Mouse (Mus musculus): Measurements from ENCODE around the gene Pheta1. TPM values are rescaled to one million over a fixed set of nuclear protein-coding genes. Genes with fewer than 3 reads are reported as not detected.

Pheta1 gene
- polyA plus RNA-seq, 1 experiment: 17.6 TPM

DNA sequence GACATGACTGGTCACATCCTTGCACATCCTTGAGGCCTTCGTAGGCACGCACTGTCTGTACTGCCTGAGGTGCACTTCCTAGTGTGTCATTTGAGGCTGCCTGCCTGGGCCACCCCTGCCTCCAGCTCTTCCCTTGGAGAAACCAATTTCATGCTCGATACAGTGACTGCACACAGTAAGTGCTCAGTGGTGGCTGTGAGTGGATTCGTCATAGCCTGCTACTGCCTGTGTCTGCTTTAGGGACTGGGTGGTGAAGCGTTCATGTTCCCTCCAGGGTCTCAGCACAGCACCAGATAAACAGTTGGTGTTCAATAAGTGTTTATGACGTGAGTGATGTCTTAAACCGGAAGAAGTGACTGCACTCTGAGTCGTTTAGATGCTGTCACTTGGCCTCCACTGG is 34.6 kb downstream of the Pheta1 start:
- no peak for DNase-seq
- WGBS: 83% methylated on average over 8 of the region's 8 CpGs
- TF ChIP-seq POLR2A (IDR thresholded peaks at IDR 0.05; ENCODE audit: borderline replicate concordance, insufficient read depth, low read length): no peak
- TF ChIP-seq CTCF (IDR thresholded peaks at IDR 0.05; ENCODE audit: borderline replicate concordance, insufficient read depth, low read depth, low read length): no peak

DNA sequence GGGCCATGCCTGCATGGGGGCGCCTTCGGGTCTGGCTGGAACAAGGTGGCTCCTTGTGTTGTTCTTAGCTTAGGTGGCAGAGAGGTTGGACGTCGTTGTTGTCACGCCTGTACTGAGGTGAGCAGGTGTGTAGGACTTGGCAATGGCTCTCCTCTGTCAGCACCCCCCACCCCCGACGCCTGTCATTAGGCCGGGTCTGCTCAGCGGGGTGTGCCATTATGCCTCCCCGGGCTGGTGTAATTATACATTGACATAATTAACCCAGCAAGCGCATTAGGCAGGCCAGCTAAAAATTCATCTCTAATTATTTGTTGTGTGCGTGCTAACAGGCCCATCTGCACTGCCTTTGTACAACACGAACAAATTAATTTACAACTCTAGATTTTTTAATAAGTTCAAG is 40.6 kb downstream of the Pheta1 start:
- Histone ChIP-seq H3K27ac (ENCODE audit: insufficient read depth, low read length) (no peak overlapping the region), H3K4me1 (ENCODE audit: control insufficient read depth, insufficient read depth, low read length) (0 out of 2 replicates have a peak, but pooled peaks cover 4% of the 10 kb centered on the region), H3K4me3 (replicated peaks; ENCODE audit: insufficient read depth, low read depth, low read length) (no peak overlapping the region), H3K27me3 (ENCODE audit: control insufficient read depth, insufficient read depth, low read length) (no peaks in the 10 kb centered on the region)
- TF ChIP-seq POLR2A (IDR thresholded peaks at IDR 0.05; ENCODE audit: borderline replicate concordance, insufficient read depth, low read length): no peak
- TF ChIP-seq CTCF (IDR thresholded peaks at IDR 0.05; ENCODE audit: borderline replicate concordance, insufficient read depth, low read depth, low read length): no peak
- WGBS: 24% methylated on average over 13 of the region's 13 CpGs
- peak; percentile 28 to 38 for DNase-seq

More for the DNA sequence above, 34.6 kb downstream of the Pheta1 start:
- no peaks in the 10 kb centered on the region for H3K27me3 ChIP-seq (ENCODE audit: control insufficient read depth, insufficient read depth, low read length)
- no peak overlapping the region for H3K27ac ChIP-seq (ENCODE audit: insufficient read depth, low read length)
- H3K4me1 ChIP-seq (ENCODE audit: control insufficient read depth, insufficient read depth, low read length): no peaks in the 10 kb centered on the region
- no peak overlapping the region for H3K4me3 ChIP-seq (replicated peaks; ENCODE audit: insufficient read depth, low read depth, low read length)

DNA sequence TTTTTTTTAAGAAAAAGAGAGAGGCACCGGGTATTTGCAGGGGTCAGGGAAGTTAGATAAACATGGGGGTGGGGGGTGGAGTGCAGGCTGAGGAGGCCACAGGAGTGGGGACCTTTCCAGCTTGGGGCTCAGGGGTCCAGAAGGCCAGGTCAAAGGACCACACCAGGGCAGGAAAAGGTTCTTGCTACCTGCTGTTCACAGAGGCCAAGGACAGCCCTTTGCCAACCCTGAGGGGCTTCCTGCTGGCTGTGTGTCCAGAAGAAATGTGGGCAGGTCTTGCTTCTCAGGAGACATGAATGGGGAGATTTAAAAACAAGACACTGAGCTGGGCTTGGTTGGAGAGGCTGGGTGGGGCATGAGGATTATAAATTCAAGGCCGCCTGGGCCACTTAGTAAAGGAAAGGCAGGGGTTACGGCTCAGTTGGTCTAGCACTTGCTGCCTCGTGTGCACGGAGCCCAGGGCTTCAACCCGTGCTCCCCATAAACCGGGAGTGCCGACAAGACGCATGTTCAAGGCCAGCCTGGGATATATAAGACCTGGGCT is 41.1 kb downstream of the Pheta1 start:
- Histone ChIP-seq H3K4me1 (ENCODE audit: control insufficient read depth, insufficient read depth, low read length) (peaks cover 4% of the 10 kb centered on the region; the same call in 1 of the 2 replicates), H3K27ac (ENCODE audit: insufficient read depth, low read length) (no peak overlapping the region), H3K4me3 (replicated peaks; ENCODE audit: insufficient read depth, low read depth, low read length) (no peak overlapping the region), H3K27me3 (ENCODE audit: control insufficient read depth, insufficient read depth, low read length) (no peaks in the 10 kb centered on the region)
- 78% methylated on average over 9 of the region's 9 CpGs for WGBS
- DNase-seq: no peak
- TF ChIP-seq POLR2A (IDR thresholded peaks at IDR 0.05; ENCODE audit: borderline replicate concordance, insufficient read depth, low read length): no peak
- no peak for TF ChIP-seq CTCF (IDR thresholded peaks at IDR 0.05; ENCODE audit: borderline replicate concordance, insufficient read depth, low read depth, low read length)

DNA sequence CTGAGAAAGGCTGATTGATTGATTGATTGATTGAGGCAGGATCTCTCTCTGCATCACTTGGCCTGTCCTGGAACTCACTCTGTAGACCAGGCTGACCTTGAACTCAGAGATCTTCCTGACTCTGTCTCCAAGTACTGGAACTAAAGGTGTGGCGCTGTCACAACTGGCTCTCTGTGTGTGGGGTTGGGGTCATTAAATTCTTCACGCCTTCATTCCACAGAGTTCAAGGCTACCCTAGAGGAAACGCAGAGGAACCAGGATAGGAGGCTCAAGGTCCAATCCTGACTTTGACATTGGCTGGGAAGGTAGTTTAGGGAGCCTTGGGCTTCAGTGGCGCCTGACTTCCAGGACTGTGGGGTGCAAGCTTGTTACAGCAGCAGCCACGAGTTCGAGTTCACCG is 42.1 kb downstream of the Pheta1 start:
- 98% methylated on average over 7 of the region's 7 CpGs for WGBS

DNA sequence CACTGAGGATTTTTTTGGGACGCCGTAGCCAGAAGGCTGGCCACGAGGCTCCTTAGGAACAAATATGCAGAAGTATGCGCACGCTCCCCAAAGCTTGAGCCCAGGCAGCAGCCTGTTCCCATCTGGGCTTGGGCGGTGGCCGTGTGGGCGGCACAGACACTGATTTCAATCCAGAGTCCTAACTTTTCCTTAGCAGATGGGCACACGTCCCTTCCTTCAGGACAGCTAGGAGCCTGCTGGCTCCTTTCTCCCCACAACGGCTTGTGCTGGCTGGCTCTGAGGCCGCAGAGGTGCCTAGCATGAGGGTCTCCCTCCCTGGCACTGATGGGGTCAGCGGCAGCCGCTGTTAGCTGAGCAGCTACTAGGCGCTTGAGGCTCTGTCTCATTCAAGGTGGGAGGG is 43.5 kb downstream of the Pheta1 start:
- H3K27ac ChIP-seq (ENCODE audit: insufficient read depth, low read length): no peak overlapping the region
- no peak overlapping the region for H3K4me3 ChIP-seq (replicated peaks; ENCODE audit: insufficient read depth, low read depth, low read length)
- no peaks in the 10 kb centered on the region for H3K27me3 ChIP-seq (ENCODE audit: control insufficient read depth, insufficient read depth, low read length)
- 80% methylated on average over 14 of the region's 14 CpGs for WGBS
- no peak for DNase-seq
- H3K4me1 ChIP-seq (ENCODE audit: control insufficient read depth, insufficient read depth, low read length): peaks cover 11% of the 10 kb centered on the region
- TF ChIP-seq POLR2A (IDR thresholded peaks at IDR 0.05; ENCODE audit: borderline replicate concordance, insufficient read depth, low read length) (no peak), CTCF (IDR thresholded peaks at IDR 0.05; ENCODE audit: borderline replicate concordance, insufficient read depth, low read depth, low read length) (no peak)

More for the DNA sequence above, 42.1 kb downstream of the Pheta1 start:
- no peak overlapping the region for H3K27ac ChIP-seq (ENCODE audit: insufficient read depth, low read length)
- H3K27me3 ChIP-seq (ENCODE audit: control insufficient read depth, insufficient read depth, low read length): no peaks in the 10 kb centered on the region
- TF ChIP-seq POLR2A (IDR thresholded peaks at IDR 0.05; ENCODE audit: borderline replicate concordance, insufficient read depth, low read length) (no peak), CTCF (IDR thresholded peaks at IDR 0.05; ENCODE audit: borderline replicate concordance, insufficient read depth, low read depth, low read length) (no peak)
- peaks cover 10% of the 10 kb centered on the region for H3K4me1 ChIP-seq (ENCODE audit: control insufficient read depth, insufficient read depth, low read length)
- no peak for DNase-seq
- no peak overlapping the region for H3K4me3 ChIP-seq (replicated peaks; ENCODE audit: insufficient read depth, low read depth, low read length)

DNA sequence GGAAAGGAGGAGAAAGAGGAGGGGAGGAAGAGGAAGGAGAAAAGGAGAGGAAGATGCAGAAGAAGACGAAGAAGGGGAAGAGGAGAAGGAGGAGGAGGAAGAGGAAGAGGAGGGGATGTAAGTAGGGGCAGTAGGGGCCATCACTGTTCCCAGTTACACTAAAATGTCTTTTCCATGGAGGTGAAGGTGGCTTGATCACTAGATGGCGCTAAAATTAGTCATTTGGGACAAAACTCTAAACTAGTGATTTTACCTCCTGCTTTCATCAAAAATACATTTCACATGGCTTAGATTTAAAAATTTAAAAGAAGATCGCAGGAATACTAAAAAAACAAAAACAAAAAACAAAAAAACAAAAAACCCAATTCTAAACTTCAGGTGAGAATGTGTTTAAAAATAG is 44.8 kb downstream of the Pheta1 start:
- DNase-seq: no peak

DNA sequence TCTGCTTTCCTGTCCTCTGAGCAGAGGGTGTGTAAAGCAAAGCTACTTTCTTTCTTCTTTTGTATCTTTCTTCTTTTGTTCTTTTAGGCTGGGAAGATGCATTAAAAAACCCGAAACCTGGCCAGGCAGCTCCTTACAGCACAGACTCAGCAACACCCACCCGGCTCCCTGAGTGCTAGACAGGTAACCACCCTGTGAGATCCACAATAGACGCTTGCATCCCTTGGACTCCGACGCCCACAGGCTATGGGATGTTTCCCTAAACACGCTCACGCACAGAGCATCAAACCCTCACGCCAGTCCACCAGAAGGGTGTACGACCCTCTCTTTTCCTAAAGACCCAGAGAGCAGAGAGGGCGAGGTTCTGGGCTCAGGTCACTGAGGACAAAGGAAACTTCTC is 45.9 kb downstream of the Pheta1 start:
- Histone ChIP-seq H3K27me3 (ENCODE audit: control insufficient read depth, insufficient read depth, low read length) (no peaks in the 10 kb centered on the region), H3K4me1 (ENCODE audit: control insufficient read depth, insufficient read depth, low read length) (peaks cover 11% of the 10 kb centered on the region), H3K27ac (ENCODE audit: insufficient read depth, low read length) (no peak overlapping the region), H3K4me3 (replicated peaks; ENCODE audit: insufficient read depth, low read depth, low read length) (no peak overlapping the region)
- TF ChIP-seq CTCF (IDR thresholded peaks at IDR 0.05; ENCODE audit: borderline replicate concordance, insufficient read depth, low read depth, low read length) (no peak), POLR2A (IDR thresholded peaks at IDR 0.05; ENCODE audit: borderline replicate concordance, insufficient read depth, low read length) (no peak)
- no peak for DNase-seq
- 72% methylated on average over 10 of the region's 10 CpGs for WGBS

More for the DNA sequence above, 44.8 kb downstream of the Pheta1 start:
- no peaks in the 10 kb centered on the region for H3K27me3 ChIP-seq (ENCODE audit: control insufficient read depth, insufficient read depth, low read length)
- TF ChIP-seq CTCF (IDR thresholded peaks at IDR 0.05; ENCODE audit: borderline replicate concordance, insufficient read depth, low read depth, low read length) (peak; percentile 58; the same call in 1 of the 2 replicates), POLR2A (IDR thresholded peaks at IDR 0.05; ENCODE audit: borderline replicate concordance, insufficient read depth, low read length) (no peak)
- peaks cover 11% of the 10 kb centered on the region for H3K4me1 ChIP-seq (ENCODE audit: control insufficient read depth, insufficient read depth, low read length)
- no peak overlapping the region for H3K4me3 ChIP-seq (replicated peaks; ENCODE audit: insufficient read depth, low read depth, low read length)
- no peak overlapping the region for H3K27ac ChIP-seq (ENCODE audit: insufficient read depth, low read length)
- 42% methylated on average over 3 of the region's 3 CpGs for WGBS

DNA sequence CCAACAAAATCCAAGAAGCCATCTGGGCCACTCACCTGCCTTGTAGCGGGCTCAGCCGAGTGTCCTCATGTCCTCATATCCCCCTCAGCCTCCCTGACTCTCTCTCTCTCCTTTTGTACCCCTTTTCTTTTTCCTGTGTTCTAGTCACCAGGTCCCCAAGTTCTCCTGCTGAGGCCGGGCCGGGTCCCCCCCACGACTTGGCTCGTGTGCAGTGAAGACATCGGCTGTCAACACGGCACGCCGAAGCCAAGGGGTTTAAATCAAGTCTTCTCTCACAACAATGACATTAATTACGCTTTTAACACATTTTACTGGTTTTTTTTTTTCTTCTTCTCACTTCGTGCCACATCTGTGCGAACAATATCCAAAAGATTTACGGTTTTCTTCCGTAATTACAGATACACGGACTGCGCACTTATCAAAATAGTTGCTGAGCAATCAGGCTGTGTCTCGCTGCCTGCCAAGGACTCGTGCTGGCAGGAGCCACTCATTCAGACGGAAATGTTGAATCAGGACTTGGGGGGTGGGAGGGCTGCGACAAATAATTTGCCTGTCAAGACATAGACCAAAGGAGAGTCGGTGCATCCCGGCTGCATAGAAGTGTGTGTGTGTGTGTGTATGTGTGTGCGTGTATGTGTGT is 46.5 kb downstream of the Pheta1 start:
- TF ChIP-seq CTCF (IDR thresholded peaks at IDR 0.05; ENCODE audit: borderline replicate concordance, insufficient read depth, low read depth, low read length) (no peak), POLR2A (IDR thresholded peaks at IDR 0.05; ENCODE audit: borderline replicate concordance, insufficient read depth, low read length) (no peak)
- Histone ChIP-seq H3K27me3 (ENCODE audit: control insufficient read depth, insufficient read depth, low read length) (no peaks in the 10 kb centered on the region), H3K4me1 (ENCODE audit: control insufficient read depth, insufficient read depth, low read length) (peaks cover 7% of the 10 kb centered on the region), H3K27ac (ENCODE audit: insufficient read depth, low read length) (no peak overlapping the region), H3K4me3 (replicated peaks; ENCODE audit: insufficient read depth, low read depth, low read length) (no peak overlapping the region)
- no peak for DNase-seq
- 21% methylated on average over 24 of the region's 24 CpGs for WGBS
